Mouse (Mus musculus): ENCODE measurements around the gene Spred2. TPM values are rescaled to one million over a fixed set of nuclear protein-coding genes. Genes with fewer than 3 reads are reported as not detected.

Spred2 gene
- polyA plus RNA-seq, 1 experiment from 2014 or later, result 5.4 TPM

GRCm38 (mm10) chr11:19964333-19964732 lies 40.2 kb downstream of the Spred2 start:
- Histone ChIP-seq H3K9me3 (replicated peaks; ENCODE audit: control insufficient read depth, low read length) (no peaks in the 10 kb centered on the region), H3K9ac (ENCODE audit: low read length) (no peak overlapping the region), H3K4me3 (ENCODE audit: low read depth, low read length) (no peak overlapping the region), H3K36me3 (ENCODE audit: control insufficient read depth, insufficient read depth, low read length) (no peaks in the 10 kb centered on the region), H3K4me1 (ENCODE audit: control insufficient read depth, insufficient read depth, low read length) (no peaks in the 10 kb centered on the region), H3K27me3 (replicated peaks; ENCODE audit: control insufficient read depth, insufficient read depth, low read length) (no peaks in the 10 kb centered on the region), H3K27ac (ENCODE audit: low read depth, low read length) (no peak overlapping the region), H3K4me2 (ENCODE audit: low read length) (no peak overlapping the region)
- ATAC-seq (no peak), DNase-seq (ENCODE audit: low spot score) (no peak)
- 87% methylated on average over 5 of the region's 5 CpGs for WGBS

- ATAC-seq (peak; percentile 22; the same call in 1 of the 2 replicates), DNase-seq (ENCODE audit: low spot score) (no peak)
- Histone ChIP-seq H3K27ac (ENCODE audit: low read depth, low read length) (no peak overlapping the region), H3K9me3 (replicated peaks; ENCODE audit: control insufficient read depth, low read length) (no peaks in the 10 kb centered on the region), H3K4me3 (ENCODE audit: low read depth, low read length) (no peak overlapping the region), H3K4me1 (ENCODE audit: control insufficient read depth, insufficient read depth, low read length) (no peaks in the 10 kb centered on the region), H3K9ac (ENCODE audit: low read length) (no peak overlapping the region), H3K4me2 (ENCODE audit: low read length) (no peak overlapping the region), H3K27me3 (replicated peaks; ENCODE audit: control insufficient read depth, insufficient read depth, low read length) (no peaks in the 10 kb centered on the region), H3K36me3 (ENCODE audit: control insufficient read depth, insufficient read depth, low read length) (no peaks in the 10 kb centered on the region)
- WGBS, result 71% methylated on average over 16 of the region's 16 CpGs
These were observed 40.9 kb downstream of the Spred2 start for GRCm38 (mm10) chr11:19965037-19965611.

GRCm38 (mm10) chr11:19965664-19966063 lies 41.5 kb downstream of the Spred2 start:
- DNase-seq (ENCODE audit: low spot score), result no peak
- Histone ChIP-seq H3K27ac (ENCODE audit: low read depth, low read length) (no peak overlapping the region), H3K4me3 (ENCODE audit: low read depth, low read length) (no peak overlapping the region), H3K9ac (ENCODE audit: low read length) (no peak overlapping the region), H3K4me2 (ENCODE audit: low read length) (no peak overlapping the region), H3K27me3 (replicated peaks; ENCODE audit: control insufficient read depth, insufficient read depth, low read length) (no peaks in the 10 kb centered on the region), H3K36me3 (ENCODE audit: control insufficient read depth, insufficient read depth, low read length) (no peaks in the 10 kb centered on the region), H3K4me1 (ENCODE audit: control insufficient read depth, insufficient read depth, low read length) (no peaks in the 10 kb centered on the region), H3K9me3 (replicated peaks; ENCODE audit: control insufficient read depth, low read length) (no peaks in the 10 kb centered on the region)
- ATAC-seq, result no peak
- 82% methylated on average over 4 of the region's 4 CpGs for WGBS

- DNase-seq (ENCODE audit: low spot score) (no peak), ATAC-seq (no peak)
- Histone ChIP-seq H3K36me3 (ENCODE audit: control insufficient read depth, insufficient read depth, low read length) (no peaks in the 10 kb centered on the region), H3K9me3 (replicated peaks; ENCODE audit: control insufficient read depth, low read length) (no peaks in the 10 kb centered on the region), H3K4me1 (ENCODE audit: control insufficient read depth, insufficient read depth, low read length) (no peaks in the 10 kb centered on the region), H3K27ac (ENCODE audit: low read depth, low read length) (no peak overlapping the region), H3K9ac (ENCODE audit: low read length) (no peak overlapping the region), H3K4me2 (ENCODE audit: low read length) (no peak overlapping the region), H3K27me3 (replicated peaks; ENCODE audit: control insufficient read depth, insufficient read depth, low read length) (no peaks in the 10 kb centered on the region), H3K4me3 (ENCODE audit: low read depth, low read length) (no peak overlapping the region)
- WGBS, result 89% methylated on average over 2 of the region's 2 CpGs
These were observed 42.1 kb downstream of the Spred2 start for GRCm38 (mm10) chr11:19966294-19966693.

- Histone ChIP-seq H3K27me3 (replicated peaks; ENCODE audit: control insufficient read depth, insufficient read depth, low read length) (no peaks in the 10 kb centered on the region), H3K9me3 (replicated peaks; ENCODE audit: control insufficient read depth, low read length) (no peaks in the 10 kb centered on the region), H3K4me2 (ENCODE audit: low read length) (no peak overlapping the region), H3K36me3 (ENCODE audit: control insufficient read depth, insufficient read depth, low read length) (no peaks in the 10 kb centered on the region), H3K4me3 (ENCODE audit: low read depth, low read length) (no peak overlapping the region), H3K27ac (ENCODE audit: low read depth, low read length) (no peak overlapping the region), H3K9ac (ENCODE audit: low read length) (no peak overlapping the region), H3K4me1 (ENCODE audit: control insufficient read depth, insufficient read depth, low read length) (no peaks in the 10 kb centered on the region)
- 79% methylated on average over 5 of the region's 5 CpGs for WGBS
- ATAC-seq (no peak), DNase-seq (ENCODE audit: low spot score) (no peak)
These were observed 45.4 kb downstream of the Spred2 start for GRCm38 (mm10) chr11:19969584-19969983.

GRCm38 (mm10) chr11:19971954-19972750 lies 48.0 kb downstream of the Spred2 start:
- Histone ChIP-seq H3K4me1 (ENCODE audit: control insufficient read depth, insufficient read depth, low read length) (no peaks in the 10 kb centered on the region), H3K4me3 (ENCODE audit: low read depth, low read length) (no peak overlapping the region), H3K9ac (ENCODE audit: low read length) (no peak overlapping the region), H3K27ac (ENCODE audit: low read depth, low read length) (no peak overlapping the region), H3K9me3 (replicated peaks; ENCODE audit: control insufficient read depth, low read length) (no peaks in the 10 kb centered on the region), H3K36me3 (ENCODE audit: control insufficient read depth, insufficient read depth, low read length) (no peaks in the 10 kb centered on the region), H3K27me3 (replicated peaks; ENCODE audit: control insufficient read depth, insufficient read depth, low read length) (no peaks in the 10 kb centered on the region), H3K4me2 (ENCODE audit: low read length) (no peak overlapping the region)
- WGBS, result 90% methylated on average over 4 of the region's 4 CpGs
- no peak for ATAC-seq
- no peak for DNase-seq (ENCODE audit: low spot score)

GRCm38 (mm10) chr11:19973032-19973790 lies 49.0 kb downstream of the Spred2 start:
- H3K27me3 ChIP-seq (replicated peaks; ENCODE audit: control insufficient read depth, insufficient read depth, low read length), result no peaks in the 10 kb centered on the region
- WGBS, result 78% methylated on average over 7 of the region's 7 CpGs
- no peak overlapping the region for H3K4me3 ChIP-seq (ENCODE audit: low read depth, low read length)
- H3K27ac ChIP-seq (ENCODE audit: low read depth, low read length), result no peak overlapping the region
- H3K9me3 ChIP-seq (replicated peaks; ENCODE audit: control insufficient read depth, low read length), result no peaks in the 10 kb centered on the region
- H3K36me3 ChIP-seq (ENCODE audit: control insufficient read depth, insufficient read depth, low read length), result no peaks in the 10 kb centered on the region
- 0 out of 2 replicates have a peak overlapping the region, but pooled peaks have one; percentile 13 for H3K9ac ChIP-seq (ENCODE audit: low read length)
- no peak overlapping the region for H3K4me2 ChIP-seq (ENCODE audit: low read length)
- no peak for ATAC-seq
- no peaks in the 10 kb centered on the region for H3K4me1 ChIP-seq (ENCODE audit: control insufficient read depth, insufficient read depth, low read length)
- DNase-seq (ENCODE audit: low spot score), result no peak

- no peak overlapping the region for H3K4me2 ChIP-seq (ENCODE audit: low read length)
- H3K4me1 ChIP-seq (ENCODE audit: control insufficient read depth, insufficient read depth, low read length), result no peaks in the 10 kb centered on the region
- no peak for ATAC-seq
- no peaks in the 10 kb centered on the region for H3K27me3 ChIP-seq (replicated peaks; ENCODE audit: control insufficient read depth, insufficient read depth, low read length)
- no peaks in the 10 kb centered on the region for H3K9me3 ChIP-seq (replicated peaks; ENCODE audit: control insufficient read depth, low read length)
- H3K4me3 ChIP-seq (ENCODE audit: low read depth, low read length), result no peak overlapping the region
- H3K36me3 ChIP-seq (ENCODE audit: control insufficient read depth, insufficient read depth, low read length), result no peaks in the 10 kb centered on the region
- no peak for DNase-seq (ENCODE audit: low spot score)
- no peak overlapping the region for H3K27ac ChIP-seq (ENCODE audit: low read depth, low read length)
- WGBS, result 95% methylated on average over 2 of the region's 2 CpGs
- H3K9ac ChIP-seq (ENCODE audit: low read length), result no peak overlapping the region
These were observed 51.9 kb downstream of the Spred2 start for GRCm38 (mm10) chr11:19976032-19976431.

- H3K4me3 ChIP-seq (ENCODE audit: low read depth, low read length), result no peak overlapping the region
- no peak for DNase-seq (ENCODE audit: low spot score)
- no peak overlapping the region for H3K27ac ChIP-seq (ENCODE audit: low read depth, low read length)
- H3K36me3 ChIP-seq (ENCODE audit: control insufficient read depth, insufficient read depth, low read length), result no peaks in the 10 kb centered on the region
- H3K4me2 ChIP-seq (ENCODE audit: low read length), result no peak overlapping the region
- H3K27me3 ChIP-seq (replicated peaks; ENCODE audit: control insufficient read depth, insufficient read depth, low read length), result no peaks in the 10 kb centered on the region
- H3K9me3 ChIP-seq (replicated peaks; ENCODE audit: control insufficient read depth, low read length), result no peaks in the 10 kb centered on the region
- ATAC-seq, result no peak
- H3K4me1 ChIP-seq (ENCODE audit: control insufficient read depth, insufficient read depth, low read length), result no peaks in the 10 kb centered on the region
- WGBS, result 70% methylated on average over 2 of the region's 2 CpGs
- H3K9ac ChIP-seq (ENCODE audit: low read length), result no peak overlapping the region
These were observed 53.5 kb downstream of the Spred2 start for GRCm38 (mm10) chr11:19977687-19978086.
